Mouse (Mus musculus) kidney, postnatal 0 days (tissue): ENCODE results near the gene Iffo2. TPM values are rescaled to one million over a fixed set of nuclear protein-coding genes. Genes with fewer than 3 reads are reported as not detected.
A peak's percentile ranks its signal among the peaks of the same experiment; 100 is the strongest.

Source experiments
- ATAC-seq: fragments of 200-750 bp; cut with Nextera tagmentation; replicated peaks from 2 replicates; pipeline ENCODE4 v1.8.0; 2017; ENCODE audit warnings: low read depth, moderate number of reproducible peaks, moderate TSS enrichment, moderate library complexity; ENCODE audit not compliant: low FRiP score
- DNase-seq: peaks from one replicate; pipeline ENCODE4 v3.0.0-alpha.2; 2016; ENCODE audit warnings: low spot score
- H3K27ac ChIP-seq: fragments of 300-500 bp; sonication (generic); 2 replicates; pipeline ENCODE4 v1.5.1; 2014; ENCODE audit warnings: mild to moderate bottlenecking
- H3K27me3 ChIP-seq: fragments of 300-500 bp; sonication (generic); 2 replicates; pipeline ENCODE4 v1.6.1; 2014; ENCODE audit warnings: low read length, mixed read lengths; ENCODE audit not compliant: insufficient read depth
- H3K36me3 ChIP-seq: fragments of 300-500 bp; sonication (generic); 2 replicates; pipeline ENCODE4 v1.6.1; 2014; ENCODE audit warnings: low read length, mixed read lengths; ENCODE audit not compliant: insufficient read depth
- H3K4me1 ChIP-seq: fragments of 300-500 bp; sonication (generic); replicated peaks from 2 replicates; pipeline ENCODE4 v1.6.1; 2014; ENCODE audit warnings: antibody characterized with exemption, low read length, mixed read lengths; ENCODE audit not compliant: insufficient read depth
- H3K4me2 ChIP-seq: fragments of 300-500 bp; sonication (generic); 2 replicates; pipeline ENCODE4 v1.6.1; 2014; ENCODE audit warnings: mild to moderate bottlenecking, low read length, moderate library complexity, mixed read lengths
- H3K4me3 ChIP-seq: fragments of 300-500 bp; sonication (generic); replicated peaks from 2 replicates; pipeline ENCODE4 v1.5.1; 2014; ENCODE audit warnings: low read depth, low read length
- H3K9ac ChIP-seq: fragments of 300-500 bp; sonication (generic); 2 replicates; pipeline ENCODE4 v1.6.1; 2014; ENCODE audit warnings: low read depth, low read length
- H3K9me3 ChIP-seq: fragments of 300-500 bp; sonication (generic); replicated peaks from 2 replicates; pipeline ENCODE4 v1.6.1; 2016; ENCODE audit warnings: low read length, inconsistent platforms, mixed read lengths
- CTCF ChIP-seq: IDR thresholded peaks from 2 replicates; pipeline ENCODE4 v1.5.1; 2016; ENCODE audit warnings: antibody characterized with exemption, low read depth, mild to moderate bottlenecking, moderate library complexity
- WGBS: fragments of 180-500 bp; shearing (Covaris S2); extraction: QIAGEN DNeasy Blood & Tissue Kit; methylation state at CpG from one replicate; pipeline ENCODE4 v1.1.7; 2014; 5-methylcytosine and 5-hydroxymethylcytosine counted together
- polyA plus RNA-seq: library from polyadenylated mRNA; unstranded; fragments of >200 nt; fragmentation: Nextera tagmentation; extraction: Ambion mirVana; gene quantifications from 2 replicates; pipeline ENCODE4 v1.2.1, GENCODE M21; 2015

The Iffo2 gene
- polyA plus RNA-seq, 1 experiment from 2014 or later = 4.8 TPM

GRCm38 (mm10) chr4:139503919-139504318 is 26.4 kb upstream of the Iffo2 start:
- no peak overlapping the region for H3K4me3 ChIP-seq
- no peaks in the 10 kb centered on the region for H3K9me3 ChIP-seq
- no peaks in the 10 kb centered on the region for H3K4me1 ChIP-seq
- no peak overlapping the region for H3K4me2 ChIP-seq
- ATAC-seq (no peak), DNase-seq (no peak)
- no peak overlapping the region for H3K27ac ChIP-seq
- 85% methylated on average over 8 of the region's 8 CpGs for WGBS
- no peaks in the 10 kb centered on the region for H3K27me3 ChIP-seq
- TF ChIP-seq CTCF = no peak
- no peak overlapping the region for H3K9ac ChIP-seq
- H3K36me3 ChIP-seq = no peaks in the 10 kb centered on the region

GRCm38 (mm10) chr4:139505716-139506115 is 24.6 kb upstream of the Iffo2 start:
- no peak overlapping the region for H3K4me2 ChIP-seq
- H3K9ac ChIP-seq = no peak overlapping the region
- no peaks in the 10 kb centered on the region for H3K9me3 ChIP-seq
- H3K36me3 ChIP-seq = no peaks in the 10 kb centered on the region
- H3K4me1 ChIP-seq = no peaks in the 10 kb centered on the region
- no peaks in the 10 kb centered on the region for H3K27me3 ChIP-seq
- DNase-seq (no peak), ATAC-seq (no peak)
- H3K27ac ChIP-seq = no peak overlapping the region
- 79% methylated on average over 4 of the region's 4 CpGs for WGBS
- no peak overlapping the region for H3K4me3 ChIP-seq
- no peak for TF ChIP-seq CTCF

- Histone ChIP-seq H3K36me3 (no peaks in the 10 kb centered on the region), H3K9me3 (no peaks in the 10 kb centered on the region), H3K4me2 (no peak overlapping the region), H3K4me3 (no peak overlapping the region), H3K4me1 (no peaks in the 10 kb centered on the region), H3K27ac (no peak overlapping the region), H3K9ac (no peak overlapping the region), H3K27me3 (no peaks in the 10 kb centered on the region)
- DNase-seq = no peak
- no peak for ATAC-seq
- WGBS = 88% methylated on average over 11 of the region's 11 CpGs
- TF ChIP-seq CTCF = no peak
Observed at GRCm38 (mm10) chr4:139506727-139507126, 23.6 kb upstream of the Iffo2 start.

- Histone ChIP-seq H3K27ac (no peak overlapping the region), H3K4me3 (no peak overlapping the region), H3K27me3 (no peaks in the 10 kb centered on the region), H3K36me3 (no peaks in the 10 kb centered on the region), H3K9me3 (no peaks in the 10 kb centered on the region), H3K9ac (no peak overlapping the region), H3K4me2 (no peak overlapping the region), H3K4me1 (no peaks in the 10 kb centered on the region)
- TF ChIP-seq CTCF = no peak
- DNase-seq = no peak
- WGBS = 75% methylated on average over 2 of the region's 2 CpGs
- peak; percentile 61; the same call in 1 of the 2 replicates for ATAC-seq
Observed at GRCm38 (mm10) chr4:139509069-139509468, 21.3 kb upstream of the Iffo2 start.

- TF ChIP-seq CTCF = no peak
- H3K4me3 ChIP-seq = no peak overlapping the region
- 91% methylated on average over 2 of the region's 2 CpGs for WGBS
- no peaks in the 10 kb centered on the region for H3K4me1 ChIP-seq
- H3K27me3 ChIP-seq = no peaks in the 10 kb centered on the region
- H3K27ac ChIP-seq = no peak overlapping the region
- no peak overlapping the region for H3K4me2 ChIP-seq
- H3K9ac ChIP-seq = no peak overlapping the region
- H3K9me3 ChIP-seq = no peaks in the 10 kb centered on the region
- ATAC-seq (no peak), DNase-seq (no peak)
- no peaks in the 10 kb centered on the region for H3K36me3 ChIP-seq
Observed at GRCm38 (mm10) chr4:139511557-139511956, 18.8 kb upstream of the Iffo2 start.

- Histone ChIP-seq H3K36me3 (no peaks in the 10 kb centered on the region), H3K9me3 (no peaks in the 10 kb centered on the region), H3K27me3 (no peaks in the 10 kb centered on the region), H3K9ac (no peak overlapping the region), H3K4me3 (no peak overlapping the region), H3K27ac (no peak overlapping the region), H3K4me1 (no peaks in the 10 kb centered on the region), H3K4me2 (no peak overlapping the region)
- WGBS = 81% methylated on average over 2 of the region's 2 CpGs
- no peak for TF ChIP-seq CTCF
- ATAC-seq (no peak), DNase-seq (no peak)
Observed at GRCm38 (mm10) chr4:139512985-139513384, 17.4 kb upstream of the Iffo2 start.

- DNase-seq = no peak
- H3K4me3 ChIP-seq = no peak overlapping the region
- no peak for TF ChIP-seq CTCF
- no peak overlapping the region for H3K9ac ChIP-seq
- no peaks in the 10 kb centered on the region for H3K9me3 ChIP-seq
- ATAC-seq = no peak
- no peaks in the 10 kb centered on the region for H3K4me1 ChIP-seq
- 60% methylated on average over 6 of the region's 6 CpGs for WGBS
- H3K4me2 ChIP-seq = no peak overlapping the region
- no peak overlapping the region for H3K27ac ChIP-seq
- H3K27me3 ChIP-seq = no peaks in the 10 kb centered on the region
- H3K36me3 ChIP-seq = no peaks in the 10 kb centered on the region
Observed at GRCm38 (mm10) chr4:139519221-139519620, 11.1 kb upstream of the Iffo2 start.
